Mouse (Mus musculus): Measurements from ENCODE around the gene Klk9.

Klk9 gene

GRCm38 (mm10) chr7:43796355-43796754 is 4.7 kb downstream of the Klk9 start:
- no peak for DNase-seq (ENCODE audit: low spot score)

DNA sequence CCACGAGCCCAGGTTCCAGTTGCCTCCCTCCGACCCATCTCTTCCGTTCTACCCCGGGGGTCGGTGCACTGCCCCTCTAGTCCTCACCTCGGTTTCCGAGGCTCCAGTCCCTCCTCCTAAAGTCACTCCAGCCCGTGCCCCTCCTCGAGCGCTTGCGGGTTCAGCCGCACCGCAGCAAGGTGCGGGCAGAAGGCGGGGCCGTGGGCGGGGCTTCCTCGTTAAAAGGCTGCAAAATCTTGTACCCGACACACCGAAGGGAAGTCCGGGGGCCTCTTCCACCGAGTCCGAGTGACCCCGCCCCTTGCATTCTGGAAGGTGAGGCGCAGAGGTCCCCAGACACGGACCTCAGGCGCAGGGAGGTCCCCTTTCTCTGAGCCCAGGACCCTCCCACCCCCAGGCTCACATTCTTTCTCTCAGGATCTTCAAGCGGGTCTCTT is 5.7 kb downstream of the Klk9 start, which contains the start of gene Klk8:
Klk8 (plus strand) TSS at position 245 of the 437 bp plus-strand sequence.
- DNase-seq (ENCODE audit: low spot score), result peak; percentile 21

DNA sequence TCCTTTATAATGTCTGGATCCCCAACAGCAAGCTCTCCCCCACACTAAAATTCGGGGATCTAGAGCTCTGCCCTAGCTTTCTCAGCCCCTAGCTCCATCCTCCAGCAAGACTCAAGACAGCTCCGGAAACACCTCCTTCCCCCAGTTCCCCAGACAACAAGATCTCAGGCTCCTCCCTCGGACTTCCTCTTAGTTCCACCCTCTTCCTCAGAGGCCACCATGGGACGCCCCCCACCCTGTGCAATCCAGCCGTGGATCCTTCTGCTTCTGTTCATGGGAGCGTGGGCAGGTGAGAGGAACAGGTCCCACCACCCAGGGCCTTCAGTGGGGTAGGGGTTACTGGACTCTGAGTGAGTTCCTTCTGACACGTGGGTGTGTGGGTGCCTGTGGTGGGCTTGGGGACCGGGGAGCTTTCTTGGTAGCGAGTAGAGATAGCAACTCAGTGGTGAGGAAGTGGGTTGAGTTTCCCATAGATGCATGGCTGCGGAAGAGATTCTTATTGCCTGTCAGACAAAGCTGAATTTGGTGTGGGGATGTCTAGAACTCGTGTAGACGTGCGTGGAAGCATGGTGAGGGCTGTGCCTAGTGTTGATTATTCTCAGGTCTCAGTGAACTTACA is 6.3 kb downstream of the Klk9 start:
- DNase-seq (ENCODE audit: low spot score), result peak; percentile 34

GRCm38 (mm10) chr7:43799876-43800275 is 8.2 kb downstream of the Klk9 start:
- DNase-seq (ENCODE audit: low spot score), result no peak

GRCm38 (mm10) chr7:43810994-43811393 is 19.3 kb downstream of the Klk9 start, which contains the start of gene Klk7:
Gene Klk7 (plus strand): TSS chr7:43811294.
- no peak for DNase-seq (ENCODE audit: low spot score)

DNA sequence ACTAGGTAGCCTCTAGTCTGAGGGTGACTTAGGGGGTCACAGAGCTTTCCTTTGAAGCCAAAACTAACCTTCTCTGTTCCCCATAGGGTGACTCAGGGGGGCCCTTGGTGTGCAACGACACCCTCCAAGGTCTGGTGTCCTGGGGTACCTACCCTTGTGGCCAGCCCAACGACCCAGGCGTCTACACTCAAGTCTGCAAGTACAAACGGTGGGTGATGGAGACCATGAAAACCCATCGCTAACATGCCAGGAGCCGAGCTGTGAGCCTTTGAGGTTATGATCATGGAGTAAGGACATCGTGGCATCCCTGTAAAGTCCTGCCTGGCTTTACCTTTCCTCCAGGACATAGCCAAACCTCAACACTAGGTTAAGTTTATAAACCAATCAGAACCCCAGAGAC is 23.5 kb downstream of the Klk9 start:
- DNase-seq (ENCODE audit: low spot score), result no peak

GRCm38 (mm10) chr7:43816746-43817145 is 25.1 kb downstream of the Klk9 start:
- DNase-seq (ENCODE audit: low spot score), result no peak

DNA sequence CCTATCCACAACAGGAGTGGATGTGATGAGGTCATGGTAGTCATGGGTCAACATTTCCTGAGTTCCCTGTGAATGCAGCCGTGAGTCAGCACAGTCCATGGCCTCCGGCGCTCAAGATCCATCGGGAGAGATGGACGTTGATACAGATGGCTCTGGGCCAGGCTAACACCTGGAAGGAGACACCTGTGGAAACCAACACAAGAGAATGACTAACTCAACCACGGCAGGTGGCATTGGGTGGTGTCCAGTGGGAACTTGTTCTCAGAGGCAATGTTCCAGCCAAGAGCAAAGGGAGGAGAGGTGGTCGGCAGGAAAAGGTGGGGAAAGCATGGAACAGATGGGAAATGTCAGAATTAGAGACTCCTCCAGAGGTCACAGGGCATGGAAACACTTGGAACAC is 29.9 kb downstream of the Klk9 start:
- no peak for DNase-seq (ENCODE audit: low spot score)

DNA sequence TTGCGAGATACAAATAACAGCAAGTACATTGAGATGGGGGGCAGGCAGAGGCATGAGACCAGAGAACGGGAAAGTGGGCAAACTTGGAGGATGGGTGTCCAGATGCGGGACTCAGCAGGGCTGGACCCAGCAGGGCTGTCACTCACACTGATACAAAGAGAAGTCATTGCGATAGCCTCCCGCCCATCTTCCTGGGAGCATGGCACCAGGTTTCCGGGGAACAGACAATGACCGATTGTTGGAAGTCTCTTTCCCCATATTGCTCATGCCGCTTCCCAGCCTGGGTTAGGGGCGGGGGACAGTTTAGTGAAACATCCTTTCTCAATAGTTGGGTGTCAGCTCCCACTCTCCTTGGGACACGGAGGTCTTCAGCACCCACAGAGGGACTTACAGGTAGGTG is 32.5 kb downstream of the Klk9 start, which contains the start of gene Klk6:
Klk6 (plus strand) TSS at position 301 of the 400 bp plus-strand sequence.
- DNase-seq (ENCODE audit: low spot score), result no peak

- no peak for DNase-seq (ENCODE audit: low spot score)
Observed at GRCm38 (mm10) chr7:43826056-43826455, 34.4 kb downstream of the Klk9 start.

DNA sequence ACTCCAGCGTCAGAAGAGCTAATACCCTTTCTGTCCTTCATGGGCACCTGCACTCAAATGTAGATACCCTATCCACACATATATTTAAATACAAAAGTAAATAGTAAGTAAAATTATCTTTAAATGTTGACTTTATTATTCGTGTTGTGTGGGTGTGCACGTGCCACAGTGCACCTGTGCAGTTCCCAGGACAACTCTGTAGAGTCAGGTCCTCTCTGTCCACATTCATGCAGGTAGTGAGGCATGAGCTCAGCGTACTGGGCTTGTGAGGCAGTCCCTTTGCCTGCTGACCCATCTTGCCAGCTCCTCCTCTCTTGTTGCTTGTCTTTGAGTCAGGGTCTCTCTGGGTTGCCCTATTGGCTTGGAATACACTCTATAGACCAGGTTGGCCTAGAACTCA is 36.0 kb downstream of the Klk9 start:
- DNase-seq (ENCODE audit: low spot score), result no peak

GRCm38 (mm10) chr7:43829006-43829405 is 37.3 kb downstream of the Klk9 start:
- no peak for DNase-seq (ENCODE audit: low spot score)

DNA sequence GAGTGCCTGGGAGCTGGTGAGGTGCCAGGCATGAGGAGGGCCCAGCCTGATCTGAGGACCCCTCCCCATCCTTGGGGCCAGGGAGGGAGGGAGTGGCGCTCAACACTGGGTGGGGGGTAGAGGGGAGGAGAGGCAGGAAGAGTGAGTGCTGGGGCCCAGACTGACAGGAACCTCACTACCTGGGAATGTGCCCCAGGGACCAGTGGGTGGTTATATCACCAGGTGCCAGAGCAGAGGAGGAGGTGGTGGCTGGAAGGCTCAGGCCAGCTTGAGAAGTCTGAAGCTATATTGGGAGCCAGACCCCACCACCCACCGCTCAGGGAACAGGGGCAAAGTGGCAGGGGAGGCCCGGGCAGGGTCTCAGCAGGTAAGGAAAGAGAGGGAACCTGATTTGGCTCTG is 50.0 kb downstream of the Klk9 start, which contains the start of gene Klk5:
Klk5 (plus strand) TSS at position 271 of the 400 bp plus-strand sequence.
- DNase-seq (ENCODE audit: low spot score), result no peak

DNA sequence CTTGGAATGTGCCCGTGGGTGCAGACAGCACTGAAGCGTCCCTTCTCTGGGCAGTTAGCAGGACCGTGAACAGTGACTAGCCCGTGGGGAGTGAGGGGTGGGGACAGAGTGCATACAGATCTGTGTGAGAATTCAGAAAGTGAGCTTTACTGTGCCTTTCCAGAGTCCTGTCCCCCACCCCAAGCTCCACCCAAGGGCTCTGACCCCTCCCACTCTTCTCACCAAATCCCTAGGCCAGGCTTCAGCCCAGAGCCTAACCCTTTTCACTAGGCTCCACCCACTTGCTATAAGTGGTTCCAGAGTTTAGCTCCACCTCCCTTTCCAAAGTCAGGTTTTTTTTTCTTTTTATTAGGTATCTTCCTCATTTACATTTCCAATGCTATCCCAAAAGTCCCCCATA is 52.1 kb downstream of the Klk9 start:
- DNase-seq (ENCODE audit: low spot score), result no peak

Measured in lung, postnatal 25 days (tissue).